Mouse (Mus musculus) heart, postnatal 25 days (tissue): Measurements from ENCODE around the gene Gm20741. TPM values are rescaled to one million over a fixed set of nuclear protein-coding genes. Genes with fewer than 3 reads are reported as not detected.

Source experiments
- DNase-seq: peaks from one replicate; pipeline ENCODE4 v3.0.0; 2022; ENCODE audit warnings: low spot score
- intact Hi-C: fragments of 180-260 bp; cut with DNase I; formaldehyde crosslinking; loops from one replicate; pipeline ENCODE4 v1.15.1; 2025
- total RNA-seq, 2 experiments: library from RNA; stranded (reverse); gene quantifications; 2 replicates each; pipeline ENCODE4 v1.2.3; 2021

Gm20741 gene
- not detected for total RNA-seq

- intact Hi-C loops, result no loop called here
Observed at GRCm38 (mm10) chr16:88811827-88812226, at the start of gene Gm20741. TSS of gene Gm20741 (minus strand) at chr16:88812220.

DNA sequence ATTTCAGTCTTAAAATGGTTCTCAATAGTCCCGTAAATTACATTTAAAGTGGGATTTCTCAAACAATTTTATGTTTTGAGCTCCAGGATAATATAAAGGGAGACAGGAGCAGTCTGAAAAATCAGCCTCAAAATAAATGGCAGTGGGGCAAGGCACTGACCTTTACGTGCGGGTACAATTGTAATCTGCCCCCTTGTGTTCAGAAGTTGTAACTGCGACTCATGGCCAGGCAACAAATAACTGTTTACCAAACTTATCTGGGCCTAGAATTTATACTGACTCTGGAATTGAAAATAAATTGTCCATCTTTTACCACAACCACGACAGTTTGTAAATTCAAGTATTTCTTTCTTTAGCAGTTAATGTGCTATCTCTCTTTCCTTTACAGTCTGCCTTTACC is 39.4 kb upstream of the Gm20741 start:
- intact Hi-C loops, result no loop called here
- DNase-seq, result no peak

More at GRCm38 (mm10) chr16:88811827-88812226, at the start of gene Gm20741:
- no peak for DNase-seq

DNA sequence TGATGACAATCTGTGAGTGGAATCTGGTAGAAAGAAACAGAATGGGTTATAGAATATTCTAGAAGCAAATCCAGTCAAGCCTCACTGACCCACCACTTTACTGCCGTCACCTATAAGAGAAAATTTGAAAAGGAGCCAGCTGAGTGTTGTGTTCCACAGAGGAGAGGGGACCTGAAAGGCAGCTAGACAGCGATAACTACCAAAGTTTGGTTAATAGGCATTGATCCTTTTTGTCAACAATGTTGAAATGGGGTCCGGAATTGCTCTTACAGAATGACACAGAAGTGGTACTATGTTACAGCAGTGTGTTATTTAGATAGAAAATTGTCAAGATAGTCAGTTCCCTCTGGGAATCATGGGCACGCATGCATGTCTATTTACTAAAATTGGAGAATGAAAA is 36.5 kb upstream of the Gm20741 start:
- no peak for DNase-seq
- intact Hi-C loops, result no loop called here

GRCm38 (mm10) chr16:88847363-88847762 is 35.3 kb upstream of the Gm20741 start:
- no peak for DNase-seq
- intact Hi-C loops, result no loop called here

GRCm38 (mm10) chr16:88826978-88827377 is 15.0 kb upstream of the Gm20741 start:
- intact Hi-C loops, result no loop called here
- DNase-seq, result no peak

GRCm38 (mm10) chr16:88826095-88826652 is 14.2 kb upstream of the Gm20741 start, which contains the start of gene Krtap14:
TSS of gene Krtap14 (minus strand) at chr16:88826145.
- DNase-seq, result no peak
- intact Hi-C loops, result no loop called here

- intact Hi-C loops, result no loop called here
Observed at GRCm38 (mm10) chr16:88823736-88824135, 11.7 kb upstream of the Gm20741 start.

GRCm38 (mm10) chr16:88820066-88820465 is 8.0 kb upstream of the Gm20741 start, which contains the start of gene Krtap15:
TSS of gene Krtap15 (plus strand) at chr16:88820215.
- intact Hi-C loops, result no loop called here
- DNase-seq, result no peak

More at GRCm38 (mm10) chr16:88823736-88824135, 11.7 kb upstream of the Gm20741 start:
- no peak for DNase-seq

DNA sequence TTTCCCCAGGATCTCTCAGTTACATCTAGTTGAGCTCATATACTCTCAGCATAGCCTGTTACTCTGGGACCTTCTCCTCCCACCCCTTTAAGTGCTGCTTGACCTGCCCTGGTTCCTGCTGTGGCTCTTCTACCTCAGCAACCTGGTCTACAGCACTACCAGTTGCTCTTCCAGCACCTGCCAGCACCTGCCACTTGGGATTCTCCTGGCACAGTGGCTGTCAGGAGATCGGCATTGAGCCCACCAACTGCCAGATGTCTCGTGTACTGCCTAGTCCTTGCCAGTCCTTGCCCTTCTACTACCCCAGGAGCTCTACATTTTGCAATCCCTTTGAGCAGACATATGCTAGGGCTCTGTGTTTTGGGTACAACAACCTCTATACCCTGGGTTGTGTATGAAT is 25.2 kb downstream of the Gm20741 start:
- intact Hi-C loops, result no loop called here
- no peak for DNase-seq

- intact Hi-C loops, result no loop called here
- DNase-seq, result no peak
Observed at GRCm38 (mm10) chr16:88777596-88777995, 34.4 kb downstream of the Gm20741 start, which contains the start of gene Gm5965. TSS of gene Gm5965 (plus strand) at chr16:88777896.

DNA sequence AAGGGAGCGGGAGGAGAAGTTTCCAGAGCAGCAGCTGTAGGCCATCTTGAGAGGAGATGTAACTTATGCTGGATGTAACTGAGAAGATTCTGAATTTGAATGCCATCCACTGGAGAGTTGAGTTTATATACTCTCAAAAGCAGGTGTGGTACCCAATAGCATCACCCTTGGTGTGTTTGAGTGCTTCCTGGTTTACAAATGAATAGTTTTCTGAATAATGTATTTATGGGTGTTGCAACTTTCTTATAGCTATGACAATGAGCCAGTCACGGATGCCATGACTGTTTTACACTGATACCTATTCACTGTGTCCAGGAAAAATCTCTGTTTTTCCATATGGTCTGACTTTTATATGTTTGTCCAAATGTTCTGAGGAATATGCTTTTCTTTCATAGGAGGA is 37.9 kb downstream of the Gm20741 start, which contains the start of gene 2310057N15Rik:
Gene 2310057N15Rik (minus strand): TSS at position 101 of the 400 bp plus-strand sequence.
- no peak for DNase-seq
- intact Hi-C loops, result no loop called here

Other genes starting within 250 kb of the Gm20741 start
- gene Cldn8, start 249.0 kb downstream of the Gm20741 start, total RNA-seq, result not detected
- gene Krtap24-1, start 199.9 kb downstream of the Gm20741 start, total RNA-seq, result not detected
- gene 2310079G19Rik, start 184.6 kb downstream of the Gm20741 start, total RNA-seq, result not detected
- gene Krtap26-1, start 164.4 kb downstream of the Gm20741 start, total RNA-seq, result not detected
- not detected for gene Krtap27-1, start 140.5 kb downstream of the Gm20741 start, total RNA-seq
- gene 2310061N02Rik, start 104.3 kb downstream of the Gm20741 start, total RNA-seq, result not detected
- gene Krtap13-1, start 83.4 kb downstream of the Gm20741 start, total RNA-seq, result not detected
- not detected for gene Krtap13, start 60.6 kb downstream of the Gm20741 start, total RNA-seq
- not detected for gene 2310034C09Rik, start 53.4 kb downstream of the Gm20741 start, total RNA-seq
- gene 2310057N15Rik, start 38.0 kb downstream of the Gm20741 start, total RNA-seq, result not detected
- not detected for gene Gm5965, start 34.3 kb downstream of the Gm20741 start, total RNA-seq
- gene Krtap15, start 8.0 kb upstream of the Gm20741 start, total RNA-seq, result not detected
- not detected for gene Krtap14, start 13.9 kb upstream of the Gm20741 start, total RNA-seq
- gene Krtap19-1, start 57.2 kb upstream of the Gm20741 start, total RNA-seq, result not detected
- not detected for gene Krtap19-2, start 62.0 kb upstream of the Gm20741 start, total RNA-seq
- not detected for gene Krtap19-3, start 65.8 kb upstream of the Gm20741 start, total RNA-seq
- not detected for gene Krtap19-4, start 72.9 kb upstream of the Gm20741 start, total RNA-seq
- gene Krtap19-5, start 84.2 kb upstream of the Gm20741 start, total RNA-seq, result not detected
- gene Krtap19-9b, start 120.0 kb upstream of the Gm20741 start, total RNA-seq, result not detected
- gene Krtap16-3, start 150.7 kb upstream of the Gm20741 start, total RNA-seq, result not detected
- gene Krtap22-2, start 198.5 kb upstream of the Gm20741 start, total RNA-seq, result not detected
- not detected for gene Gm10229, start 203.1 kb upstream of the Gm20741 start, total RNA-seq
- gene Krtap6-1, start 219.5 kb upstream of the Gm20741 start, total RNA-seq, result not detected
- not detected for gene Gm10228, start 229.3 kb upstream of the Gm20741 start, total RNA-seq
- gene Krtap6-5, start 235.7 kb upstream of the Gm20741 start, total RNA-seq, result not detected